ENCODE assay signal across 9 mouse cellular contexts in the genomic region with DNA sequence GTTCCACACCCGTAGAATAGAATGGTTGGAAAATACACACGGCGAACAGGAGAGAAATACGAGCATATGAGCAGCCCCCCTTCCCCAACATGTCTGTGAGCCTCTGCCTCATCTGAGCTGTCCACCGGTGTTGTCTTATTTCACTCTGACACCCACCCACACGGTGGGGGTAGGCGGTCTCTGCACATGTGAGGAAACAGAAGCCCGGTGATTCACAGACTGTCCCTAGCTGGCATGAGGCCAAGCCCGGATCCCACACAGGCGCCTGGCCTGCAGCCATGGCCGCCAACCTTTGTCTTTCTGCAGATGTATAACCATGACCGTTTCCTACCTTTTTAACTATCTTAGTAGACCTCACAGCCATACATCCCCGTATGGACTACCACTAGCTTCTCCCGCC.
DNase-seq lines count a peak whose midpoint lies in the region; ATAC-seq and TF ChIP-seq lines count a peak whose summit lies in the region.
"Had no signal": no experiment of that assay in that cellular context is flagged by ENCODE, and none has a peak within 500 bp of the region (broad histone marks: within the 10 kb centered on the region; RNA-seq: fewer than 3 reads in every experiment).

No protein-coding gene starts in this region.

- no peak overlapping the region for H3K9ac ChIP-seq in liver, embryonic 11.5 days (ENCODE audit: low read depth, low read length)
- H3K9ac ChIP-seq: stomach, embryonic 15.5 days had no signal

- H3K9me3 ChIP-seq in liver, embryonic 11.5 days (ENCODE audit: control insufficient read depth, low read length) = no peaks in the 10 kb centered on the region
- H3K9me3 ChIP-seq: stomach, embryonic 15.5 days had no signal

- no peak for TF ChIP-seq POLR2A in cerebellum, adult 2 months (IDR thresholded peaks at IDR 0.05; ENCODE audit: borderline replicate concordance, insufficient read depth, low read length)

- H3K4me2 ChIP-seq in liver, embryonic 11.5 days = no peak overlapping the region
- H3K4me2 ChIP-seq: stomach, embryonic 15.5 days had no signal

- H3K27ac ChIP-seq in cerebellum, adult 2 months (ENCODE audit: insufficient read depth, low read length) = no peak overlapping the region
- no peak overlapping the region for H3K27ac ChIP-seq in liver, embryonic 11.5 days (ENCODE audit: low read depth, low read length)
- H3K27ac ChIP-seq: stomach, embryonic 15.5 days had no signal

- H3K27me3 ChIP-seq in cerebellum, adult 2 months (ENCODE audit: control insufficient read depth, insufficient read depth, low read length) = no peaks in the 10 kb centered on the region
- 0 out of 2 replicates have a peak, but pooled peaks cover 3% of the 10 kb centered on the region for H3K27me3 ChIP-seq in liver, embryonic 11.5 days (replicated peaks; ENCODE audit: control insufficient read depth, insufficient read depth, low read length)

- WGBS in cerebellum, adult 2 months = 28% methylated on average over 14 of the region's 14 CpGs
- 81% methylated on average over 14 of the region's 14 CpGs for WGBS in liver, embryonic 11.5 days

- H3K36me3 ChIP-seq in liver, embryonic 11.5 days (ENCODE audit: control insufficient read depth, insufficient read depth, low read length) = no peaks in the 10 kb centered on the region
- H3K36me3 ChIP-seq: stomach, embryonic 15.5 days had no signal

- no peak for TF ChIP-seq CTCF in cerebellum, adult 2 months (IDR thresholded peaks at IDR 0.05; ENCODE audit: borderline replicate concordance, insufficient read depth, low read depth, low read length)

- no peak for ATAC-seq in liver, embryonic 11.5 days (replicated peaks; ENCODE audit: low FRiP score)

- peaks cover 3% of the 10 kb centered on the region; the same call in 1 of the 2 replicates for H3K4me1 ChIP-seq in cerebellum, adult 2 months (ENCODE audit: control insufficient read depth, insufficient read depth, low read length)
- H3K4me1 ChIP-seq in liver, embryonic 11.5 days (replicated peaks; ENCODE audit: control insufficient read depth, insufficient read depth, low read length) = no peaks in the 10 kb centered on the region
- H3K4me1 ChIP-seq: stomach, embryonic 15.5 days had no signal

- no peak overlapping the region for H3K4me3 ChIP-seq in cerebellum, adult 2 months (replicated peaks; ENCODE audit: insufficient read depth, low read depth, low read length)
- H3K4me3 ChIP-seq in liver, embryonic 11.5 days (ENCODE audit: low read depth, low read length) = no peak overlapping the region
- H3K4me3 ChIP-seq: stomach, embryonic 15.5 days had no signal

- DNase-seq in cerebellum, adult 2 months = peak; percentile 41
- DNase-seq in cerebellum, adult 9-11 months = no peak
- DNase-seq in liver = peak; percentile 27
- DNase-seq in liver, embryonic 11.5 days (ENCODE audit: low spot score) = no peak
- peak; percentile 40 for DNase-seq in kidney, adult 11 months
- peak; percentile 20 for DNase-seq in right cerebral cortex, adult 18-20 months
- DNase-seq in spleen, postnatal 14 days (ENCODE audit: low spot score in 2 of 2) = no peak
- DNase-seq in lung, postnatal 25 days (ENCODE audit: low spot score) = no peak

Comparison
In these comparisons a context has a peak if more than half of its experiments do, and no peak if none do; other contexts are left out.
1. DNase-seq: peak in cerebellum, adult 2 months (2 of 2), liver (single experiment), kidney, adult 11 months (single experiment) and right cerebral cortex, adult 18-20 months (single experiment); none in cerebellum, adult 9-11 months (single experiment), liver, embryonic 11.5 days (single experiment), spleen, postnatal 14 days (0 of 2) and lung, postnatal 25 days (single experiment).